Mouse (Mus musculus) left cerebral cortex, adult 18-20 months (tissue): ENCODE measurements at regions not wholly inside any gene's neighbourhood (a gene's known extent, or its start where the extent isn't known, plus 50 kb on each side); places are given as distances from the start of the nearest gene placed in this dataset.

Experiments
- DNase-seq, 2 experiments: peaks; one replicate each; pipeline ENCODE4 v3.0.0; 2021 to 2022; ENCODE audit warnings: low spot score in 2 of 2, mixed read lengths in 1 of 2

DNA sequence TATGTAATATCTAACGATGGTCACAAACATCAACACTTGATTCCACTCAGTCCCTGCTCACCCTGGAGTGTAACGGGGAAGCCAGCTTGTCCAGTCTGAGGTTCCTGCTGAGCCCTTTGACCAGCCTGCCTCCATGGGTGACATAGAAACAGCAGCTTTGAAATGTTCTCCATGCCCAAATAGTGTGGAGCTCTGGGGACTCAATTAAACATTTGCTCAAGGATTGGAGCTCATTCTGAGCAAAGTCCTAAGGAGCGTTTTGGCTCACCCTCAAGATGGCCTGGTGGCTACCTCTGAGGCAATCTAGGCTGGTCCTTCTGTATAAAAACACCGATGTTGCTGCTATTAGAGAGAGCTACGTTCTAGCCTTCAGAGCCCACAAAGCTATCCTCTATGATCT is 85.6 kb upstream of the Hmga2 start:
- DNase-seq = no peak

DNA sequence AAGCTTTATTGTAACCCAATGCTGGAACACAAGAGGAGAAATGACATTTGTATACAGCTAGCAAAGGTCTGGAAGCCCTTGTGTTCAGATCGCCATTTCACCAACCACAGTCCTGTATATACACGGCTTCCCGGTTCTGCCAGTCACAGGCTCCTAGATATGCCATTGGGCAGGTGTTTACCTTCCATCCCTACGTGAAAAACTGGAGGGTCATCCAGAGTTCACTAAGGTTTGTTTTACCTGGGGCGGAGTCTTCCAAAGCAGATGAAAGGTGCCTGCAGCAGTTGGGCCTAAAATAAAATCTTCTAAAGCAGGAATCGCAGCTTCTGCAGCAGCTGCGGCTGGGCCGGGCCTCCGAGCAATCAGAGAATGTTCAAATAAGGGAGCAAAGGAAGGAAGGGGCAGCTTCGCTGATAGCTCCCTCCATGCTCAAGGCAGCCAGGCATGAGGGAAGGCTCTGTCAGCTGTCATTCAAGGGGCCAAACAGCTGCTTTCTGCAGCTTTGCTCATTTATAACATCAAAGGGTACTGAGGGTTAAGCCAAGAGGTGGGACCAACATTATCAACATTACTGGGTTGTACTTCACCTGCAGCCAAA is 81.7 kb upstream of the Hmga2 start:
- DNase-seq = no peak

- DNase-seq = no peak
Measured at GRCm38 (mm10) chr10:120556116-120556515, 79.8 kb upstream of the Hmga2 start.

GRCm38 (mm10) chr10:120553097-120553453 is 76.8 kb upstream of the Hmga2 start:
- DNase-seq = no peak

- peak in 1 of 2 experiments; percentile 2 for DNase-seq
Measured at GRCm38 (mm10) chr10:120552341-120553096, 76.2 kb upstream of the Hmga2 start.

- peak in 1 of 2 experiments; percentile 3 for DNase-seq
Measured at GRCm38 (mm10) chr10:120551851-120552281, 75.6 kb upstream of the Hmga2 start.

- no peak for DNase-seq
Measured at GRCm38 (mm10) chr10:120547164-120547563, 70.9 kb upstream of the Hmga2 start.

- DNase-seq = no peak
Measured at GRCm38 (mm10) chr10:120541618-120542017, 65.3 kb upstream of the Hmga2 start.

- no peak for DNase-seq
Measured at GRCm38 (mm10) chr10:120538561-120538960, 62.3 kb upstream of the Hmga2 start.

- DNase-seq = no peak
Measured at GRCm38 (mm10) chr10:120528406-120528805, 52.1 kb upstream of the Hmga2 start.

DNA sequence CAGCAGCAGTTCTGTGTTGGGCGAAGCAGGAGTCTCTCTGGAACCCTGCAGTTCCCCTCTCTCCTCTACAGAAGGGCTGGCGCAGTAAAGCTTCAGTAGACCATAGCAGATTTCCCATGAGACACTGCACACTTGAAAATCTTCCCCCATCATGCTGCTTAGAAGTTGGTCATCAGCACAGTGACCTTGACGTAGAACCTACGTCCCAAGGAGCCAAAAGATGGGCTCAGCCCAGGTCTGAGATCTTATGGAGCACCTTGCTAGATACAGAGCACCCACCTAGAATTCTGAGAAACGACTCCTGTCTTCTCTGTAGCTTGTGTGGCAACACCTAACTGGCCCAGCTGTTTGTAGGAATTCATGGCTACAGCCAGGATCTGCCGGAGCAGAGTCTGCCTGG is 51.7 kb upstream of the Hmga2 start:
- DNase-seq = no peak

GRCm38 (mm10) chr10:120526991-120527390 is 50.7 kb upstream of the Hmga2 start:
- DNase-seq = no peak
